Mouse (Mus musculus): ENCODE measurements around the gene Rnf2. TPM values are rescaled to one million over a fixed set of nuclear protein-coding genes. Genes with fewer than 3 reads are reported as not detected.
A peak's percentile ranks its signal among the peaks of the same experiment; 100 is the strongest.

Rnf2 gene
- polyA plus RNA-seq (2015; fragmentation: Nextera tagmentation; extraction: Ambion mirVana), result 115 and 124 TPM in 2 replicates

GRCm38 (mm10) chr1:151500531-151501361 lies at the start of gene Rnf2:
Rnf2 (minus strand) TSS chr1:151500955.
- Histone ChIP-seq H3K9me3 (no peaks in the 10 kb centered on the region), H3K27ac (peak within 1 kb of the TSS; percentile 99), H3K9ac (peak within 1 kb of the TSS; percentile 98), H3K4me1 (peaks cover 20% of the 10 kb centered on the region), H3K27me3 (no peaks in the 10 kb centered on the region), H3K36me3 (no peaks in the 10 kb centered on the region), H3K4me3 (peak within 1 kb of the TSS; percentile 92), H3K4me2 (replicated peaks) (peak within 1 kb of the TSS; percentile 65)
- WGBS, result under 1% methylated on average over 63 of the region's 90 CpGs
- ATAC-seq (ENCODE audit: low FRiP score, low read depth), result peak; percentile 98

- H3K36me3 ChIP-seq, result no peaks in the 10 kb centered on the region
- 47% methylated on average over 7 of the region's 7 CpGs for WGBS
- 0 out of 2 replicates have a peak, but pooled peaks have one; percentile 32 for ATAC-seq (ENCODE audit: low FRiP score, low read depth)
- no peak overlapping the region for H3K4me2 ChIP-seq (replicated peaks)
- no peak overlapping the region for H3K4me3 ChIP-seq
- no peak overlapping the region for H3K27ac ChIP-seq
- H3K9me3 ChIP-seq, result no peaks in the 10 kb centered on the region
- H3K9ac ChIP-seq, result no peak overlapping the region
- H3K27me3 ChIP-seq, result no peaks in the 10 kb centered on the region
- no peaks in the 10 kb centered on the region for H3K4me1 ChIP-seq
Observed at GRCm38 (mm10) chr1:151549794-151550193, 49.0 kb upstream of the Rnf2 start.

GRCm38 (mm10) chr1:151548896-151549610 lies 48.3 kb upstream of the Rnf2 start:
- Histone ChIP-seq H3K4me3 (no peak overlapping the region), H3K27ac (no peak overlapping the region), H3K9me3 (no peaks in the 10 kb centered on the region), H3K4me1 (no peaks in the 10 kb centered on the region), H3K4me2 (replicated peaks) (no peak overlapping the region), H3K9ac (no peak overlapping the region), H3K27me3 (no peaks in the 10 kb centered on the region), H3K36me3 (no peaks in the 10 kb centered on the region)
- no peak for ATAC-seq (ENCODE audit: low FRiP score, low read depth)
- 70% methylated on average over 8 of the region's 8 CpGs for WGBS

- Histone ChIP-seq H3K4me1 (no peaks in the 10 kb centered on the region), H3K27me3 (no peaks in the 10 kb centered on the region), H3K4me3 (no peak overlapping the region), H3K9me3 (no peaks in the 10 kb centered on the region), H3K27ac (no peak overlapping the region), H3K4me2 (replicated peaks) (no peak overlapping the region), H3K9ac (no peak overlapping the region), H3K36me3 (no peaks in the 10 kb centered on the region)
- ATAC-seq (ENCODE audit: low FRiP score, low read depth), result no peak
- WGBS, result 78% methylated on average over 7 of the region's 7 CpGs
Observed at GRCm38 (mm10) chr1:151545571-151545970, 44.8 kb upstream of the Rnf2 start.

GRCm38 (mm10) chr1:151544581-151544980 lies 43.8 kb upstream of the Rnf2 start:
- no peaks in the 10 kb centered on the region for H3K4me1 ChIP-seq
- H3K9me3 ChIP-seq, result no peaks in the 10 kb centered on the region
- no peak overlapping the region for H3K9ac ChIP-seq
- 95% methylated on average over 3 of the region's 3 CpGs for WGBS
- no peak for ATAC-seq (ENCODE audit: low FRiP score, low read depth)
- H3K27ac ChIP-seq, result no peak overlapping the region
- H3K4me3 ChIP-seq, result no peak overlapping the region
- H3K36me3 ChIP-seq, result no peaks in the 10 kb centered on the region
- H3K27me3 ChIP-seq, result no peaks in the 10 kb centered on the region
- no peak overlapping the region for H3K4me2 ChIP-seq (replicated peaks)

GRCm38 (mm10) chr1:151543796-151544477 lies 43.2 kb upstream of the Rnf2 start:
- Histone ChIP-seq H3K9ac (no peak overlapping the region), H3K36me3 (no peaks in the 10 kb centered on the region), H3K4me3 (no peak overlapping the region), H3K27ac (no peak overlapping the region), H3K4me1 (no peaks in the 10 kb centered on the region), H3K27me3 (no peaks in the 10 kb centered on the region), H3K9me3 (no peaks in the 10 kb centered on the region), H3K4me2 (replicated peaks) (no peak overlapping the region)
- 73% methylated on average over 6 of the region's 6 CpGs for WGBS
- ATAC-seq (ENCODE audit: low FRiP score, low read depth), result no peak

GRCm38 (mm10) chr1:151526701-151527100 lies 25.9 kb upstream of the Rnf2 start:
- no peaks in the 10 kb centered on the region for H3K27me3 ChIP-seq
- H3K4me3 ChIP-seq, result no peak overlapping the region
- no peaks in the 10 kb centered on the region for H3K4me1 ChIP-seq
- no peak for ATAC-seq (ENCODE audit: low FRiP score, low read depth)
- no peaks in the 10 kb centered on the region for H3K36me3 ChIP-seq
- H3K4me2 ChIP-seq (replicated peaks), result no peak overlapping the region
- H3K9me3 ChIP-seq, result peaks cover 10% of the 10 kb centered on the region
- 59% methylated on average over 3 of the region's 3 CpGs for WGBS
- H3K9ac ChIP-seq, result no peak overlapping the region
- no peak overlapping the region for H3K27ac ChIP-seq

GRCm38 (mm10) chr1:151517571-151518250 lies 17.0 kb upstream of the Rnf2 start:
- ATAC-seq (ENCODE audit: low FRiP score, low read depth), result no peak
- Histone ChIP-seq H3K4me2 (replicated peaks) (no peak overlapping the region), H3K27me3 (no peaks in the 10 kb centered on the region), H3K36me3 (no peaks in the 10 kb centered on the region), H3K4me3 (no peak overlapping the region), H3K27ac (no peak overlapping the region), H3K9me3 (peaks cover 7% of the 10 kb centered on the region; the same call in 1 of the 2 replicates), H3K9ac (no peak overlapping the region), H3K4me1 (no peaks in the 10 kb centered on the region)
- 80% methylated on average over 12 of the region's 15 CpGs for WGBS

- no peak overlapping the region for H3K9ac ChIP-seq
- ATAC-seq (ENCODE audit: low FRiP score, low read depth), result no peak
- no peaks in the 10 kb centered on the region for H3K36me3 ChIP-seq
- no peak overlapping the region for H3K4me2 ChIP-seq (replicated peaks)
- H3K9me3 ChIP-seq, result 0 out of 2 replicates have a peak, but pooled peaks cover 4% of the 10 kb centered on the region
- H3K27me3 ChIP-seq, result no peaks in the 10 kb centered on the region
- no peak overlapping the region for H3K4me3 ChIP-seq
- H3K27ac ChIP-seq, result no peak overlapping the region
- 88% methylated on average over 3 of the region's 3 CpGs for WGBS
- H3K4me1 ChIP-seq, result no peaks in the 10 kb centered on the region
Observed at GRCm38 (mm10) chr1:151516871-151517270, 16.1 kb upstream of the Rnf2 start.

GRCm38 (mm10) chr1:151515733-151516132 lies 15.0 kb upstream of the Rnf2 start:
- no peak overlapping the region for H3K27ac ChIP-seq
- no peaks in the 10 kb centered on the region for H3K36me3 ChIP-seq
- H3K27me3 ChIP-seq, result no peaks in the 10 kb centered on the region
- no peak for ATAC-seq (ENCODE audit: low FRiP score, low read depth)
- H3K9ac ChIP-seq, result no peak overlapping the region
- no peak overlapping the region for H3K4me2 ChIP-seq (replicated peaks)
- no peaks in the 10 kb centered on the region for H3K4me1 ChIP-seq
- no peak overlapping the region for H3K4me3 ChIP-seq
- whole genome bisulfite sequencing, result 92% methylated on average over 1 of the region's 1 CpGs
- H3K9me3 ChIP-seq, result 0 out of 2 replicates have a peak, but pooled peaks cover 4% of the 10 kb centered on the region

GRCm38 (mm10) chr1:151514119-151514518 lies 13.4 kb upstream of the Rnf2 start:
- no peaks in the 10 kb centered on the region for H3K36me3 ChIP-seq
- H3K9ac ChIP-seq, result no peak overlapping the region
- H3K4me3 ChIP-seq, result no peak overlapping the region
- no peaks in the 10 kb centered on the region for H3K4me1 ChIP-seq
- H3K27me3 ChIP-seq, result no peaks in the 10 kb centered on the region
- no peak overlapping the region for H3K4me2 ChIP-seq (replicated peaks)
- no peak for ATAC-seq (ENCODE audit: low FRiP score, low read depth)
- H3K27ac ChIP-seq, result no peak overlapping the region
- WGBS, result 66% methylated on average over 4 of the region's 4 CpGs
- 0 out of 2 replicates have a peak, but pooled peaks cover 4% of the 10 kb centered on the region for H3K9me3 ChIP-seq
